Mouse (Mus musculus) lung, embryonic 14.5 days (tissue): Measurements from ENCODE around the gene 1700001C19Rik. TPM values are rescaled to one million over a fixed set of nuclear protein-coding genes. Genes with fewer than 3 reads are reported as not detected.

Source experiments
- ATAC-seq: fragments of 200-750 bp; cut with Nextera tagmentation; 2 replicates; pipeline ENCODE4 v1.8.0; 2017; ENCODE audit warnings: mild to moderate bottlenecking, moderate TSS enrichment, moderate library complexity; ENCODE audit not compliant: insufficient read depth
- DNase-seq: peaks from one replicate; pipeline ENCODE4 v3.0.0-alpha.2; 2015
- H3K27ac ChIP-seq: fragments of 300-500 bp; sonication (generic); 2 replicates; pipeline ENCODE4 v1.5.1; 2014; ENCODE audit warnings: low read depth, mild to moderate bottlenecking, moderate library complexity
- H3K27me3 ChIP-seq: fragments of 300-500 bp; sonication (generic); 2 replicates; pipeline ENCODE4 v1.6.1; 2014; ENCODE audit warnings: low read length, control low read depth; ENCODE audit not compliant: insufficient read depth
- H3K36me3 ChIP-seq: fragments of 300-500 bp; sonication (generic); 2 replicates; pipeline ENCODE4 v1.6.1; 2014; ENCODE audit warnings: control low read depth; ENCODE audit not compliant: insufficient read depth
- H3K4me1 ChIP-seq: fragments of 300-500 bp; sonication (generic); 2 replicates; pipeline ENCODE4 v1.6.1; 2014; ENCODE audit warnings: antibody characterized with exemption, control low read depth; ENCODE audit not compliant: insufficient read depth
- H3K4me2 ChIP-seq: fragments of 300-500 bp; sonication (generic); 2 replicates; pipeline ENCODE4 v1.6.1; 2014; ENCODE audit warnings: mild to moderate bottlenecking
- H3K4me3 ChIP-seq: fragments of 300-500 bp; sonication (generic); 2 replicates; pipeline ENCODE4 v1.5.1; 2014; ENCODE audit warnings: low read depth, low read length
- H3K9ac ChIP-seq: fragments of 300-500 bp; sonication (generic); 2 replicates; pipeline ENCODE4 v1.6.1; 2014
- H3K9me3 ChIP-seq: fragments of 300-500 bp; sonication (generic); 2 replicates; pipeline ENCODE4 v1.6.1; 2016; ENCODE audit warnings: low read depth, low read length, control low read depth
- CTCF ChIP-seq: IDR thresholded peaks from 2 replicates; pipeline ENCODE4 v1.5.1; 2016; ENCODE audit warnings: antibody characterized with exemption, low read depth
- WGBS: fragments of 180-500 bp; shearing (Covaris S2); extraction: QIAGEN DNeasy Blood & Tissue Kit; methylation state at CpG from one replicate; pipeline ENCODE4 v1.1.7; 2014; 5-methylcytosine and 5-hydroxymethylcytosine counted together
- polyA plus RNA-seq: library from polyadenylated mRNA; unstranded; fragments of >200 nt; fragmentation: Nextera tagmentation; extraction: Ambion mirVana; gene quantifications from 2 replicates; pipeline ENCODE4 v1.2.1, GENCODE M21; 2014

The 1700001C19Rik gene
- polyA plus RNA-seq, 1 experiment from 2014 or later = 0.13 TPM

DNA sequence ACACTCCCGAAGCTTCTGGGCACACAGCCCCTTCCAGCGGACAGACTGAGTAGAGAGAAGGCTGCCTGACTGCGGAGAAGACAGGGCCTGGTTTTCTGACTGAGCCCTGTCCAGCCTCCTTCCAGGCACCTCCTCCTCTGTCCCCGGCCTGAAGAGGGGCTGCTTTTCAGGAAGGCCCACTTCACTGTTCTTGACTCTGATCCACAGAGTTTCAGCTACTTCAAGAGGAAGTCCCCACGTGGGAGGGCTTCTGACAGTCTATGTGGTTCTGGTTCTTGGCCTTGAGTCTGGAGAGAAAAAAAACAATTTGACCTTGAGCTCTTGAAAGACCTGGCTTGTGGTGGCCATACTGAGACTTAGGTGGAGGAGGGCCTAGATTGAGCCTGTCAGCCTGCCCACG, 6.9 kb upstream of the 1700001C19Rik start:
- WGBS = 60% methylated on average over 6 of the region's 6 CpGs
- DNase-seq (no peak), ATAC-seq (no peak)
- no peaks in the 10 kb centered on the region for H3K9me3 ChIP-seq
- no peak overlapping the region for H3K27ac ChIP-seq
- H3K4me1 ChIP-seq = peaks cover 15% of the 10 kb centered on the region; the same call in 1 of the 2 replicates
- no peak overlapping the region for H3K9ac ChIP-seq
- H3K4me2 ChIP-seq = no peak overlapping the region
- H3K36me3 ChIP-seq = no peaks in the 10 kb centered on the region
- no peaks in the 10 kb centered on the region for H3K27me3 ChIP-seq
- TF ChIP-seq CTCF = no peak
- H3K4me3 ChIP-seq = no peak overlapping the region

DNA sequence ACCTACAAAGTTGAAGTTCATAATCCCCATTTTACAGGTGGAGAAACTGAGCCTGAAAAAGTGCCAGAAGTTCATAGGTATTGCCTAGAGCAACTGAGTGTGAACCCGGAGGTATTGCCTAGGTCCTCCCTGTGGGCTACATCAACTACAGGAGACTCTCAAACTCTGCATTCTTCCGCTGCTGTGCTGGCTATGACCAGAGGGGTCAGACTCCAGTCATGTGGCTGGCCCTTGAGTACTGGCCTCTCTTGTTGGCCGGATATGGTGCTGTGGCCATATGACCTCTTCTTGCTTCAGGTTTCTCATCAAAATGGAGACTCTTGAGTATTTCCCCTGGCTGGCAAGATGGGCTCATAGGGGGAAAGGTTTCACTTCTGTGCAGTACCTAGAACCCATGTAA, 5.1 kb upstream of the 1700001C19Rik start:
- H3K9me3 ChIP-seq = no peaks in the 10 kb centered on the region
- H3K4me2 ChIP-seq = no peak overlapping the region
- peaks cover 10% of the 10 kb centered on the region for H3K27me3 ChIP-seq
- 81% methylated on average over 3 of the region's 3 CpGs for WGBS
- no peak overlapping the region for H3K27ac ChIP-seq
- H3K9ac ChIP-seq = no peak overlapping the region
- DNase-seq (no peak), ATAC-seq (no peak)
- no peak for TF ChIP-seq CTCF
- H3K4me1 ChIP-seq = peaks cover 16% of the 10 kb centered on the region; the same call in 1 of the 2 replicates
- no peak overlapping the region for H3K4me3 ChIP-seq
- H3K36me3 ChIP-seq = no peaks in the 10 kb centered on the region

DNA sequence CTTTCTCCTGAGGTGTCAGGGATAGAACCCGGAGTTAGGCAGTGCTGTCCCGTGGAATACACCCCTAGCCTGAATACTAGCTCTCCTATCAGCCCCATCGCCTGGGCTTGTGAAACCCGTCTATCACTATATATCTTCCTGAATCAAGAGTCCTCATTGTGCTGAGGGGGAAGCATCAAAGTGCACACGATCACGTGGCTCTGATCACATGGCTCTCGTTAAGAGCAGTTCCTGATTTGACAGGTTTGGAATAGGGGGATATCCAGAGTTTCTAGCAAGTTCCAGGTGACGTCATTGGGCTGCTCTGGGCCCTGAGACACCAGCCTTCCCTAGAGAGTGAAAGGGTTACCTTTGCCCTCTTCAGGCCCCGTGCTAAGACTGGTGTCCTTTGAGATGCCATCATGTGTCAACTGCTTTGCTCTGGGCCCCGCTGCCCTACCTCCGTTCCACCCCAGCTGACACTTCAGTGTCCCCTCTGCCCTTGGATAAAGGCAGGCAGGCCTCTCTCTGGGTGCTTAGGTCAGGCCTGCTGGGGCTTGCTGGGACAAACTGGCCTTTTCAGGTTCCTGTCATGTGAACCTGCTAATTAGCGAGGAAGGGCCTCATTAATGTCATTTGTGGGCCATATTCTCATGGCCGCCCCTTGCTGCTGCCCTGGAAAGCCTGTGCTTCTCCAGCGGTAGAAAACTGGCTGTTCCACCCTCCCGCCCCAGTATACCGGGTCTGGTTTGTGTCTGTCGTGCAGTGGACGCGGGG, 4.3 kb upstream of the 1700001C19Rik start:
- peaks cover 18% of the 10 kb centered on the region for H3K27me3 ChIP-seq
- no peak overlapping the region for H3K4me2 ChIP-seq
- H3K9ac ChIP-seq = no peak overlapping the region
- H3K27ac ChIP-seq = no peak overlapping the region
- TF ChIP-seq CTCF = no peak
- no peak for ATAC-seq
- no peak for DNase-seq
- H3K36me3 ChIP-seq = no peaks in the 10 kb centered on the region
- H3K4me3 ChIP-seq = no peak overlapping the region
- 64% methylated on average over 19 of the region's 19 CpGs for WGBS
- peaks cover 14% of the 10 kb centered on the region; the same call in 1 of the 2 replicates for H3K4me1 ChIP-seq
- H3K9me3 ChIP-seq = no peaks in the 10 kb centered on the region

DNA sequence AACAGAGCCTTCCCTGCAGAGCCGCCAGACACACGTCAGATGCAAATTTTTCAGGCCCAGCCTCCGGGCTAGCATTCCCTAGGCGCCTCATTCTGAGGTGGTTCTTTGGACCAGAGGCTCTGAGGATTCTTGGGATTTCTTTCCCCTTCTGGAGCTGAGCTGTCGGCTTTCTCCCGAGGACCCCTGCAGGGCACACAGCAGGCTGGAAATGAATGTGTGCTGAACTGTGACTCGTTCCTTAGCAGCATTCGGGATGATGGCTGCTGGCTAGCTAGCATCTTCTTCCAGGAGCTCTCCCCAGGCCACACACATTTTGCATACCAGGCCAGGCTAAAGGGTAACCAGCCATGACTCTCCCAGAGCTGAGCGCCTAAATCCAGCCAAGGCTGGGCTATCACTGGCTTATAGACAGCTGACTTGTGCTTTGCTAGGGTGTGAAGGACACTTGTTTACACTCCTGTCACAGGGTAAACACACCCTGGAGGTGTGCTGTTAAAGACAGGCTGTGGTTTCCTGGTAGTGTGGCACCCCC, 3.2 kb upstream of the 1700001C19Rik start:
- Histone ChIP-seq H3K4me3 (no peak overlapping the region), H3K27me3 (peaks cover 26% of the 10 kb centered on the region), H3K9ac (peak overlapping the region; percentile 18; the same call in 1 of the 2 replicates), H3K4me2 (no peak overlapping the region), H3K36me3 (no peaks in the 10 kb centered on the region), H3K9me3 (no peaks in the 10 kb centered on the region), H3K4me1 (0 out of 2 replicates have a peak, but pooled peaks cover 8% of the 10 kb centered on the region), H3K27ac (no peak overlapping the region)
- TF ChIP-seq CTCF = no peak
- ATAC-seq = no peak; the same call in 1 of the 2 replicates
- peak; percentile 30 for DNase-seq
- 18% methylated on average over 9 of the region's 9 CpGs for WGBS

DNA sequence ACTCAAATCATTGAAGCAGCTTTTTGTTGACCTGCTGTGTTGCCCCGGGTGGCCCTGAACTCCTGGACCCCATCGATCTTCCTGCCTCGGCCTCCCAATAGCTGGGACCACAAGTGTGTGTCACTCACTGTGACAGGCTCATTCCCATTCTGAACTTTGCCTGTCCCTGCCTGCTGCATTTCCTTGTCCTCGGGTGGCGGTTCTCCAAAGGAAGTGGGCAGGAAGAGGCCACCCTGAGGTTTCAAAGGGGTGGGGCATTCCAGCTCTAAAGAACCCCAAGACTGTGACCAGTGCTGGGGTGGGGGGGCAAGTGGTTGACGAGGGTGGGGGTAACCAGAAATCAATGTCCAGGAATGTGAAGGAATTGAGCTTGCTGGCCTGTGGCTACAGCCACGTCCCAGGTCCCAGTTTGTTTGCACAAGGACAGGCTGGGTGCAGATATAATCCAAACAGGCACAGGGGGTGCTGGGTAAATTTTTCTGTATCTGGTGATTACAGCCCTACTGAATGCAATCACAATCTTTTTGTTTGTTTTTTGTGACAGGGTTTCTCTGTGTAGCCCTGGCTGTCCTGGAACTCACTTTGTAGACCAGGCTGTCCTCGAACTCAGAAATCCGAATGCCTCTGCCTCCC, 2.3 kb upstream of the 1700001C19Rik start:
- ATAC-seq = no peak
- no peak for TF ChIP-seq CTCF
- Histone ChIP-seq H3K9ac (no peak overlapping the region), H3K27me3 (peaks cover 26% of the 10 kb centered on the region), H3K27ac (peak overlapping the region; percentile 59; the same call in 1 of the 2 replicates), H3K4me2 (peak overlapping the region; percentile 70), H3K36me3 (no peaks in the 10 kb centered on the region), H3K4me1 (0 out of 2 replicates have a peak, but pooled peaks cover 8% of the 10 kb centered on the region), H3K9me3 (no peaks in the 10 kb centered on the region), H3K4me3 (no peak overlapping the region)
- 26% methylated on average over 9 of the region's 9 CpGs for WGBS
- peak; percentile 36 for DNase-seq

DNA sequence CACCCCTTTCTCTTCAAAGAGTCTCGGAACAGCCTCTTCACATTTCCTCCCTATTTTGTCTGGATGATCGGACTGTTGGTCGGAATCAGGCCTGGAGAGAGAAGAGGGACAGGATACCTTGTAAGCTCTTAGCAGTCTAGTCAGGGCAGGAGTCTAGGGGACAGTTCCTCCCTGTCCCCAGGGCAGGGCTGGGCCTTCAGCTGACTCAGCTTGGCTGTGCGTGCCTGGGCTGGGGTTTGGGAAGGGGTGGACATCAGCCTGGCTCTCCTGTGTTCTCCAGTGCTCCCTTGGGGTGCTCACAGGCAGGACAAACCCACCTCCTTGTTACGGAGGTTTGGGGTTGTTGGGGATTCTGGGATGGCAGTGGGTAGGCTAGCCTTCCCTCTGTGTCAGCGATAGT, 1.4 kb upstream of the 1700001C19Rik start:
- no peak overlapping the region for H3K27ac ChIP-seq
- peaks cover 26% of the 10 kb centered on the region for H3K27me3 ChIP-seq
- peak overlapping the region; percentile 46 for H3K4me3 ChIP-seq
- DNase-seq (no peak), ATAC-seq (no peak)
- no peaks in the 10 kb centered on the region for H3K9me3 ChIP-seq
- H3K36me3 ChIP-seq = no peaks in the 10 kb centered on the region
- H3K4me1 ChIP-seq = 0 out of 2 replicates have a peak, but pooled peaks cover 8% of the 10 kb centered on the region
- 54% methylated on average over 6 of the region's 6 CpGs for WGBS
- H3K4me2 ChIP-seq = peak overlapping the region; percentile 70
- no peak for TF ChIP-seq CTCF
- H3K9ac ChIP-seq = no peak overlapping the region
